Mouse (Mus musculus): ENCODE data around the gene Dpm3. TPM values are rescaled to one million over a fixed set of nuclear protein-coding genes. Genes with fewer than 3 reads are reported as not detected.
A peak's percentile ranks its signal among the peaks of the same experiment; 100 is the strongest.

Gene Dpm3
- polyA plus RNA-seq, 1 experiment from 2014 or later, result 119 TPM

DNA sequence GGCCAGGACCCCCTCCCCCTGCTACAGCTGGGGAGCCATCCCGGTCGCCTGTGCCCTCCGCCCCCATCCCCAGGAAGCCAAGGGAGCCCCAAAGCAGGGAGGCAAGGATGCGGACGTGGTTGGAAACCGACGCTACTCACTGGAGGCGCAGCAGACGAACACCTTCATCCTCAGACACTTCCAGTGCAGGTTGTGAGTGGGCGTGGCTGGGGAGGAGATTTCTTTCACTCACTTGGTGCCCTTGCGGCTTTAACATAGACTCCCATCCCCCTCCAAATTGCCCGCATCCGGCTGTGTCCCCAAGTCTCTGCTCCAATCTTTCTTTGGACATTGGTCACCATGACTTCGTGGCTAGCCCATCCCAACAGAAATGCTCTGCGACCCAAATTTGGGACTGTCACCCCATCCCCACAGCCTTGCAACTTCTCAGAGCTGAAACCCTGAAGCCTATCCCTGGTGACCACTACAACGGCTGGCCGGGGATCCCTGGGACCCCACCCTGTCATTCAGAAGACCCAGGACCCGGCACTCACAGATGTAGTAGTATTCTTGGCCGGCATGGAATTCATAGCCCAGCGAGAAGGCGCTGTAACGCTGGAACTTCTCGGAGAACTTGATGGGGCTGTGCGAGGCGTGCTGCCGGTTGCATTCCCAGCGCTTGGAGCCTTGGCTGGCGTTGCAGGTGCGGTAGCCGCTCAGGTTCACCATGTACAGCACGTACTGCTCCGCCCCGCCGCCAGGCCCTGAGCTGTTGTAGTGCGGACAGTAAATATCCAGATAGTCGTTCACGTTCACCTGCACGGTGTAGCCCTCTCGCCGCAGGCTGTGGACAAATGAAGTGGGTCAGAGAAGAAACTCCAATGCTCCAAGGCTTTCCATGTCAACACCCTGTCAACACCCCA lies 57.0 kb downstream of the Dpm3 start:
- TF ChIP-seq CTCF (IDR thresholded peaks at IDR 0.05; ENCODE audit: low read depth), result no peak
- Histone ChIP-seq H3K9me3 (ENCODE audit: low read depth, low read length) (no peaks in the 10 kb centered on the region), H3K4me2 (peak overlapping the region; percentile 77), H3K9ac (no peak overlapping the region), H3K4me3 (ENCODE audit: low read depth, low read length) (peak overlapping the region; percentile 37), H3K36me3 (ENCODE audit: insufficient read depth) (no peaks in the 10 kb centered on the region), H3K4me1 (ENCODE audit: insufficient read depth) (peaks cover 27% of the 10 kb centered on the region), H3K27ac (ENCODE audit: low read depth) (no peak overlapping the region), H3K27me3 (ENCODE audit: insufficient read depth, low read length) (peaks cover 37% of the 10 kb centered on the region)
- ATAC-seq (ENCODE audit: insufficient read depth) (peak; percentile 5; the same call in 1 of the 2 replicates), DNase-seq (no peak)
- WGBS, result 10% methylated on average over 39 of the region's 40 CpGs

MicroRNAs encoded within 50 kb of the gene (microRNA counts, 519-probe panel; counts per million panel counts)
- microRNA mmu-miR-92b, result 2,506 counts per million, percentile 44 among the panel's probes with 10 or more counts

Small RNAs within 50 kb of the gene (microRNA-seq; reads per million reads assigned to microRNA genes)
- 1,659 reads per million, percentile 77 among the genes with 10 or more reads in this experiment for gene Mir92b (ENCODE audit: borderline number of aligned reads)

Other genes with a start within 250 kb of the Dpm3 start
- 11.2 and 13.9 TPM in 2 replicates for gene Rusc1, start 166.0 kb upstream of the Dpm3 start, polyA plus RNA-seq (2014; fragmentation: Nextera tagmentation; extraction: Ambion mirVana)
- gene Gm43738, start 158.3 kb upstream of the Dpm3 start, polyA plus RNA-seq (2014; fragmentation: Nextera tagmentation; extraction: Ambion mirVana), result not detected in 2 replicates
- gene Fdps, start 157.4 kb upstream of the Dpm3 start, polyA plus RNA-seq (2014; fragmentation: Nextera tagmentation; extraction: Ambion mirVana), result 164 and 177 TPM in 2 replicates
- gene Pklr, start 123.2 kb upstream of the Dpm3 start, polyA plus RNA-seq (2014; fragmentation: Nextera tagmentation; extraction: Ambion mirVana), result 0.08 TPM in 1 of 2 replicates, not detected in the other
- gene Hcn3, start 99.2 kb upstream of the Dpm3 start, polyA plus RNA-seq (2014; fragmentation: Nextera tagmentation; extraction: Ambion mirVana), result 0.47 and 0.61 TPM in 2 replicates
- 26.1 and 26.4 TPM in 2 replicates for gene Clk2, start 94.6 kb upstream of the Dpm3 start, polyA plus RNA-seq (2014; fragmentation: Nextera tagmentation; extraction: Ambion mirVana)
- gene Scamp3, start 81.9 kb upstream of the Dpm3 start, polyA plus RNA-seq (2014; fragmentation: Nextera tagmentation; extraction: Ambion mirVana), result 90.2 and 98.9 TPM in 2 replicates
- 18.2 and 19.4 TPM in 2 replicates for gene Fam189b, start 76.2 kb upstream of the Dpm3 start, polyA plus RNA-seq (2014; fragmentation: Nextera tagmentation; extraction: Ambion mirVana)
- gene Gba, start 56.4 kb upstream of the Dpm3 start, polyA plus RNA-seq (2014; fragmentation: Nextera tagmentation; extraction: Ambion mirVana), result 34.4 and 35.5 TPM in 2 replicates
- gene Thbs3, start 44.2 kb upstream of the Dpm3 start, polyA plus RNA-seq (2014; fragmentation: Nextera tagmentation; extraction: Ambion mirVana), result 33.6 and 39.9 TPM in 2 replicates
- 193 and 212 TPM in 2 replicates for gene Mtx1, start 32.3 kb upstream of the Dpm3 start, polyA plus RNA-seq (2014; fragmentation: Nextera tagmentation; extraction: Ambion mirVana)
- 43.0 and 50.4 TPM in 2 replicates for gene Muc1, start 30.3 kb upstream of the Dpm3 start, polyA plus RNA-seq (2014; fragmentation: Nextera tagmentation; extraction: Ambion mirVana)
- gene Krtcap2, start 13.4 kb upstream of the Dpm3 start, polyA plus RNA-seq (2014; fragmentation: Nextera tagmentation; extraction: Ambion mirVana), result 293 and 312 TPM in 2 replicates
- gene Trim46, start 13.0 kb upstream of the Dpm3 start, polyA plus RNA-seq (2014; fragmentation: Nextera tagmentation; extraction: Ambion mirVana), result 5.7 and 6.3 TPM in 2 replicates
- 58.5 and 60.2 TPM in 2 replicates for gene Slc50a1, start 11.2 kb downstream of the Dpm3 start, polyA plus RNA-seq (2014; fragmentation: Nextera tagmentation; extraction: Ambion mirVana)
- gene Efna1, start 21.8 kb downstream of the Dpm3 start, polyA plus RNA-seq (2014; fragmentation: Nextera tagmentation; extraction: Ambion mirVana), result 68.3 and 70.4 TPM in 2 replicates
- 4.7 and 5.8 TPM in 2 replicates for gene Efna3, start 63.6 kb downstream of the Dpm3 start, polyA plus RNA-seq (2014; fragmentation: Nextera tagmentation; extraction: Ambion mirVana)
- 24.6 and 27.0 TPM in 2 replicates for gene Efna4, start 78.7 kb downstream of the Dpm3 start, polyA plus RNA-seq (2014; fragmentation: Nextera tagmentation; extraction: Ambion mirVana)
- 32.7 and 36.7 TPM in 2 replicates for gene Adam15, start 90.6 kb downstream of the Dpm3 start, polyA plus RNA-seq (2014; fragmentation: Nextera tagmentation; extraction: Ambion mirVana)
- 0.17 TPM in 1 of 2 replicates, not detected in the other for gene Dcst2, start 102.6 kb downstream of the Dpm3 start, polyA plus RNA-seq (2014; fragmentation: Nextera tagmentation; extraction: Ambion mirVana)
- 0.11 TPM in 1 of 2 replicates, not detected in the other for gene Dcst1, start 105.9 kb downstream of the Dpm3 start, polyA plus RNA-seq (2014; fragmentation: Nextera tagmentation; extraction: Ambion mirVana)
- gene Zbtb7b, start 135.4 kb downstream of the Dpm3 start, polyA plus RNA-seq (2014; fragmentation: Nextera tagmentation; extraction: Ambion mirVana), result 1.6 and 1.7 TPM in 2 replicates
- gene Lenep, start 143.4 kb downstream of the Dpm3 start, polyA plus RNA-seq (2014; fragmentation: Nextera tagmentation; extraction: Ambion mirVana), result 0.19 and 0.33 TPM in 2 replicates
- 18.1 and 18.2 TPM in 2 replicates for gene Flad1, start 152.5 kb downstream of the Dpm3 start, polyA plus RNA-seq (2014; fragmentation: Nextera tagmentation; extraction: Ambion mirVana)
- 655 and 692 TPM in 2 replicates for gene Cks1b, start 159.0 kb downstream of the Dpm3 start, polyA plus RNA-seq (2014; fragmentation: Nextera tagmentation; extraction: Ambion mirVana)
- 69.5 and 75.2 TPM in 2 replicates for gene Shc1, start 159.1 kb downstream of the Dpm3 start, polyA plus RNA-seq (2014; fragmentation: Nextera tagmentation; extraction: Ambion mirVana)
- 54.0 and 56.8 TPM in 2 replicates for gene Pygo2, start 170.9 kb downstream of the Dpm3 start, polyA plus RNA-seq (2014; fragmentation: Nextera tagmentation; extraction: Ambion mirVana)
- 13.6 and 14.7 TPM in 2 replicates for gene Pbxip1, start 177.3 kb downstream of the Dpm3 start, polyA plus RNA-seq (2014; fragmentation: Nextera tagmentation; extraction: Ambion mirVana)
- 46.2 and 48.0 TPM in 2 replicates for gene Pmvk, start 195.2 kb downstream of the Dpm3 start, polyA plus RNA-seq (2014; fragmentation: Nextera tagmentation; extraction: Ambion mirVana)

Measured in lung, embryonic 14.5 days (tissue).